Mouse (Mus musculus): Measurements from ENCODE around the gene Epha1. TPM values are rescaled to one million over a fixed set of nuclear protein-coding genes. Genes with fewer than 3 reads are reported as not detected.

The Epha1 gene
- polyA plus RNA-seq (2014; fragmentation: Nextera tagmentation; extraction: Ambion mirVana) = 2.5 and 4.6 TPM in 2 replicates

GRCm38 (mm10) chr6:42372816-42373547 is at the start of gene Epha1:
Gene Epha1, minus strand, starts transcription at chr6:42373268.
- peaks cover 7% of the 10 kb centered on the region; the same call in 1 of the 2 replicates for H3K4me1 ChIP-seq (ENCODE audit: control insufficient read depth, insufficient read depth, low read length)
- DNase-seq (ENCODE audit: low spot score) (peak; percentile 81), ATAC-seq (ENCODE audit: insufficient number of reproducible peaks, low FRiP score, low TSS enrichment, low read depth) (peak; percentile 74)
- peak within 1 kb of the TSS; percentile 56 for H3K9ac ChIP-seq (ENCODE audit: low read length)
- H3K4me2 ChIP-seq (ENCODE audit: low read depth, severe bottlenecking) = peak within 1 kb of the TSS; percentile 89
- no peaks in the 10 kb centered on the region for H3K36me3 ChIP-seq (ENCODE audit: control insufficient read depth, insufficient read depth, low read length)
- H3K9me3 ChIP-seq (ENCODE audit: control insufficient read depth, low read length) = no peaks in the 10 kb centered on the region
- 0 out of 2 replicates have a peak within 1 kb of the TSS, but pooled peaks have one; percentile 26 for H3K27ac ChIP-seq (replicated peaks; ENCODE audit: low read depth, low read length)
- WGBS = under 1% methylated on average over 29 of the region's 36 CpGs
- H3K27me3 ChIP-seq (ENCODE audit: control insufficient read depth, insufficient read depth, low read length) = no peaks in the 10 kb centered on the region
- peak within 1 kb of the TSS; percentile 48 for H3K4me3 ChIP-seq (ENCODE audit: low read depth, low read length)

- no peaks in the 10 kb centered on the region for H3K27me3 ChIP-seq (ENCODE audit: control insufficient read depth, insufficient read depth, low read length)
- no peak overlapping the region for H3K27ac ChIP-seq (replicated peaks; ENCODE audit: low read depth, low read length)
- ATAC-seq (ENCODE audit: insufficient number of reproducible peaks, low FRiP score, low TSS enrichment, low read depth) = no peak
- H3K4me1 ChIP-seq (ENCODE audit: control insufficient read depth, insufficient read depth, low read length) = no peaks in the 10 kb centered on the region
- H3K36me3 ChIP-seq (ENCODE audit: control insufficient read depth, insufficient read depth, low read length) = no peaks in the 10 kb centered on the region
- no peak overlapping the region for H3K9ac ChIP-seq (ENCODE audit: low read length)
- H3K4me2 ChIP-seq (ENCODE audit: low read depth, severe bottlenecking) = no peak overlapping the region
- no peak overlapping the region for H3K4me3 ChIP-seq (ENCODE audit: low read depth, low read length)
- no peak for DNase-seq (ENCODE audit: low spot score)
- WGBS = 80% methylated on average over 2 of the region's 2 CpGs
- no peaks in the 10 kb centered on the region for H3K9me3 ChIP-seq (ENCODE audit: control insufficient read depth, low read length)
Measured at GRCm38 (mm10) chr6:42421439-42421838, 48.4 kb upstream of the Epha1 start.

- WGBS = 93% methylated on average over 2 of the region's 2 CpGs
Measured at GRCm38 (mm10) chr6:42419443-42419842, 46.4 kb upstream of the Epha1 start.

GRCm38 (mm10) chr6:42405134-42405533 is 32.1 kb upstream of the Epha1 start, which contains the start of gene Tas2r135:
Gene Tas2r135, plus strand, starts transcription at chr6:42405434.
- H3K36me3 ChIP-seq (ENCODE audit: control insufficient read depth, insufficient read depth, low read length) = no peaks in the 10 kb centered on the region
- WGBS = 73% methylated on average over 2 of the region's 2 CpGs

More at GRCm38 (mm10) chr6:42419443-42419842, 46.4 kb upstream of the Epha1 start:
- Histone ChIP-seq H3K27me3 (ENCODE audit: control insufficient read depth, insufficient read depth, low read length) (no peaks in the 10 kb centered on the region), H3K4me2 (ENCODE audit: low read depth, severe bottlenecking) (no peak overlapping the region), H3K36me3 (ENCODE audit: control insufficient read depth, insufficient read depth, low read length) (no peaks in the 10 kb centered on the region), H3K27ac (replicated peaks; ENCODE audit: low read depth, low read length) (no peak overlapping the region), H3K4me3 (ENCODE audit: low read depth, low read length) (no peak overlapping the region), H3K4me1 (ENCODE audit: control insufficient read depth, insufficient read depth, low read length) (no peaks in the 10 kb centered on the region), H3K9ac (ENCODE audit: low read length) (no peak overlapping the region), H3K9me3 (ENCODE audit: control insufficient read depth, low read length) (no peaks in the 10 kb centered on the region)
- DNase-seq (ENCODE audit: low spot score) = no peak
- ATAC-seq (ENCODE audit: insufficient number of reproducible peaks, low FRiP score, low TSS enrichment, low read depth) = no peak

GRCm38 (mm10) chr6:42399938-42400337 is 26.9 kb upstream of the Epha1 start, which contains the start of gene Tas2r143:
Gene Tas2r143, plus strand, starts transcription at chr6:42400238.
- no peaks in the 10 kb centered on the region for H3K27me3 ChIP-seq (ENCODE audit: control insufficient read depth, insufficient read depth, low read length)
- no peaks in the 10 kb centered on the region for H3K9me3 ChIP-seq (ENCODE audit: control insufficient read depth, low read length)

More at GRCm38 (mm10) chr6:42405134-42405533, 32.1 kb upstream of the Epha1 start, which contains the start of gene Tas2r135:
- Histone ChIP-seq H3K4me1 (ENCODE audit: control insufficient read depth, insufficient read depth, low read length) (no peaks in the 10 kb centered on the region), H3K4me2 (ENCODE audit: low read depth, severe bottlenecking) (no peak within 1 kb of the TSS), H3K9me3 (ENCODE audit: control insufficient read depth, low read length) (no peaks in the 10 kb centered on the region), H3K27ac (replicated peaks; ENCODE audit: low read depth, low read length) (no peak within 1 kb of the TSS), H3K9ac (ENCODE audit: low read length) (no peak within 1 kb of the TSS), H3K4me3 (ENCODE audit: low read depth, low read length) (no peak within 1 kb of the TSS), H3K27me3 (ENCODE audit: control insufficient read depth, insufficient read depth, low read length) (no peaks in the 10 kb centered on the region)
- no peak for DNase-seq (ENCODE audit: low spot score)
- no peak for ATAC-seq (ENCODE audit: insufficient number of reproducible peaks, low FRiP score, low TSS enrichment, low read depth)

GRCm38 (mm10) chr6:42398998-42399397 is 25.9 kb upstream of the Epha1 start:
- no peak overlapping the region for H3K9ac ChIP-seq (ENCODE audit: low read length)
- no peaks in the 10 kb centered on the region for H3K36me3 ChIP-seq (ENCODE audit: control insufficient read depth, insufficient read depth, low read length)
- H3K4me2 ChIP-seq (ENCODE audit: low read depth, severe bottlenecking) = no peak overlapping the region
- no peak for DNase-seq (ENCODE audit: low spot score)
- ATAC-seq (ENCODE audit: insufficient number of reproducible peaks, low FRiP score, low TSS enrichment, low read depth) = no peak
- no peak overlapping the region for H3K4me3 ChIP-seq (ENCODE audit: low read depth, low read length)
- no peaks in the 10 kb centered on the region for H3K4me1 ChIP-seq (ENCODE audit: control insufficient read depth, insufficient read depth, low read length)
- no peak overlapping the region for H3K27ac ChIP-seq (replicated peaks; ENCODE audit: low read depth, low read length)
- 86% methylated on average over 1 of the region's 1 CpGs for WGBS
- H3K9me3 ChIP-seq (ENCODE audit: control insufficient read depth, low read length) = no peaks in the 10 kb centered on the region
- H3K27me3 ChIP-seq (ENCODE audit: control insufficient read depth, insufficient read depth, low read length) = no peaks in the 10 kb centered on the region

More at GRCm38 (mm10) chr6:42399938-42400337, 26.9 kb upstream of the Epha1 start, which contains the start of gene Tas2r143:
- DNase-seq (ENCODE audit: low spot score) = no peak
- no peak within 1 kb of the TSS for H3K4me2 ChIP-seq (ENCODE audit: low read depth, severe bottlenecking)
- no peaks in the 10 kb centered on the region for H3K4me1 ChIP-seq (ENCODE audit: control insufficient read depth, insufficient read depth, low read length)
- no peak within 1 kb of the TSS for H3K4me3 ChIP-seq (ENCODE audit: low read depth, low read length)
- H3K9ac ChIP-seq (ENCODE audit: low read length) = no peak within 1 kb of the TSS
- WGBS = 88% methylated on average over 1 of the region's 1 CpGs
- no peak within 1 kb of the TSS for H3K27ac ChIP-seq (replicated peaks; ENCODE audit: low read depth, low read length)
- no peaks in the 10 kb centered on the region for H3K36me3 ChIP-seq (ENCODE audit: control insufficient read depth, insufficient read depth, low read length)
- no peak for ATAC-seq (ENCODE audit: insufficient number of reproducible peaks, low FRiP score, low TSS enrichment, low read depth)

GRCm38 (mm10) chr6:42398285-42398684 is 25.2 kb upstream of the Epha1 start:
- no peak for ATAC-seq (ENCODE audit: insufficient number of reproducible peaks, low FRiP score, low TSS enrichment, low read depth)
- Histone ChIP-seq H3K4me1 (ENCODE audit: control insufficient read depth, insufficient read depth, low read length) (no peaks in the 10 kb centered on the region), H3K4me3 (ENCODE audit: low read depth, low read length) (no peak overlapping the region), H3K4me2 (ENCODE audit: low read depth, severe bottlenecking) (no peak overlapping the region), H3K27me3 (ENCODE audit: control insufficient read depth, insufficient read depth, low read length) (no peaks in the 10 kb centered on the region), H3K9me3 (ENCODE audit: control insufficient read depth, low read length) (no peaks in the 10 kb centered on the region), H3K36me3 (ENCODE audit: control insufficient read depth, insufficient read depth, low read length) (no peaks in the 10 kb centered on the region), H3K9ac (ENCODE audit: low read length) (no peak overlapping the region), H3K27ac (replicated peaks; ENCODE audit: low read depth, low read length) (no peak overlapping the region)
- DNase-seq (ENCODE audit: low spot score) = no peak
- WGBS = 83% methylated on average over 3 of the region's 3 CpGs

GRCm38 (mm10) chr6:42397041-42397657 is 24.1 kb upstream of the Epha1 start:
- Histone ChIP-seq H3K9me3 (ENCODE audit: control insufficient read depth, low read length) (no peaks in the 10 kb centered on the region), H3K27ac (replicated peaks; ENCODE audit: low read depth, low read length) (no peak overlapping the region), H3K4me2 (ENCODE audit: low read depth, severe bottlenecking) (no peak overlapping the region), H3K36me3 (ENCODE audit: control insufficient read depth, insufficient read depth, low read length) (no peaks in the 10 kb centered on the region), H3K27me3 (ENCODE audit: control insufficient read depth, insufficient read depth, low read length) (no peaks in the 10 kb centered on the region), H3K9ac (ENCODE audit: low read length) (no peak overlapping the region), H3K4me1 (ENCODE audit: control insufficient read depth, insufficient read depth, low read length) (no peaks in the 10 kb centered on the region), H3K4me3 (ENCODE audit: low read depth, low read length) (no peak overlapping the region)
- 69% methylated on average over 3 of the region's 3 CpGs for WGBS
- ATAC-seq (ENCODE audit: insufficient number of reproducible peaks, low FRiP score, low TSS enrichment, low read depth) = no peak
- DNase-seq (ENCODE audit: low spot score) = no peak
